Mouse (Mus musculus): Measurements from ENCODE around the gene St14.
A peak's percentile ranks its signal among the peaks of the same experiment; 100 is the strongest.
"Not testable (repeated sequence)": the region's sequence is repeated elsewhere in the genome, so short reads cannot be mapped to it uniquely, and the experiment has no call there.

Gene St14

GRCm38 (mm10) chr9:31131205-31131968 lies at the start of gene St14:
TSS of gene St14 (minus strand) at chr9:31131853.
- peak in 1 of 2 experiments; percentile 41 for DNase-seq

DNA sequence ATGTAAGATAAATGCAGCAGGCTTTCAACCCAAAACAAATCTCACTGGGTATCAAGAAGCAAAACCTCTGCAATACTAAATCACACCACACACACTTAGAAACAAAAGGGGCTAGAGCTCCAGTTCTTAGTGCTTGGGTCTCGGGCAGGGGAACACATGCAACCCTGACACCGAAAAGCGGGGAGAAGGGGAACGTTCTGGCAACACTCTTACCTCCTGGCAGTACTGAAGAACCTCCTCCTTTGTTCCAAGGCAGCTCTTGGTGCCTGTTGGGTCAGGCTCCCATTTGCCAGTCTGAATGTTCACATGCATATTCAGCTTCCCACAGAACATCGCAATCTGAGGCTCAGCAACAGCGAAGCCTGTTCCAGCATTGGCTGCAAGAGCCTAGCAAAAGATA lies 46.0 kb upstream of the St14 start:
- no peak for DNase-seq

DNA sequence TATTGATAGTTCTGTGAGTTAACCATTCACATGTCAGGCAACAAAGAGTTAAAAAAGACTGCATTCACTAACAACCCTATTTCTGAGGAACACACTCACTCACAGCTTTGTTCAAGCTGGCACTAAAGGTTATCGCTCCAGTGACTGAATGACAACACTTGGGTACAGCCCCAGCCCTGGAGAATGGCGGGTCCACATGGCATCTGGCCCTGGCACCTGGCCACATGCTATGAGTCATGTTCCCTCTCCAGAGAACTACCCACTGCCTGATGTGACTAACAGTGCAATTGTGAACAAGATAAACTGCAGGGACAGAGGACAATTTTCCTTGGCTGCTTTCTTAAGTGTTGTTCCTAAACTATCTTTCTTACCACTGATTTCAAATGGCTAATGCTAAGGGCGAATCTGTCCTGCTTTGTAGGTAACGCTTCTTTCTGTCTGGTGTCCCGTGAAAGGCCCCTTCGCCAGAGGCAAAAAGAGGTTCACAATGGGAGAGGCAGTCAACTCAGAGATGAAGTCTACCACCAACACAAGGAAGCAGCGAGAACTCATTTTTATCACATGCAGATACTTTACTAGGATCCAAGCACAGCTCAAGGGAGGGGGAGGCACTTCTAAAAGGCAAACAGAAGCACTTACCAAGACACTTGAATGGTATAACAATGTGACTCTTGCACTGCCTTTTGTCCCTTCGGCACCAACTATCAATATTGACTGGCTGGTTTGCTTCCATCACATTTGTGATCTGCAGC lies 44.9 kb upstream of the St14 start:
- peak; percentile 81 to 87 for DNase-seq

GRCm38 (mm10) chr9:31175978-31176377 lies 44.3 kb upstream of the St14 start:
- DNase-seq: no peak

GRCm38 (mm10) chr9:31175346-31175745 lies 43.7 kb upstream of the St14 start:
- DNase-seq: no peak

DNA sequence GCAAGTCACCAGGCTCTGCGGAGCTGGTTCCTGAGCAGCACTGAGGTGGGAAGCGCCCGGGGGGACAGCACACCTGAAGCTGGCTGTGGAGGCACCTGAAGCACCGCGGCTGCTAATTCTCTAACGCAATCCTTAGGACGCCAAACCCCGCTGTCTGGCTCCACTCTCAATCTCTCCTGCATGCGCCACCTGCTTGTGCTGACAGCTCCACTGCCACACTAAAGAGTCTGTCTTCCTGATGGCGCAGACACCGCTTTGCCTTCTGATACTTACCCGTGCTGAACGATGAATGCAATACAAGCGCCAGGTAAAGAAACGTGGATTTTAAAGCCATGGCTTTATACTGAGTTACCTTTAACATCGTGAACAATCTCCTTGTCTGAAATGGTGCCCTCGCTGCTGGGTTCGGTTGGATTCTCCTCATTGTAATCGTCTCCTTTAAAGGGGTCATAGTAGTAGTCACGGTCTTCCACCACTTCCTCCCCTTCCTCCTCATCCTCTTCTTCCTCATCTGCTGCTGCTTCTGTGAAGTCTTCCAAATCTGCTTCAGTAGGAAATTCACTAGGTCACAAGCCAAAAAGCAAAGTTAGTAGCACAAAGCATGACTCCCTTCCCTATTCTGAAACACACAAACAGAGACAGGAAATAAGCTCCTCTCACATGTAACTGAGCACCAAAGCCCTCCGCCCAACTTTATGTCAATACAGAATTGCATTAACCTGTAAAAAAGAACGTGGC lies 36.9 kb upstream of the St14 start:
- DNase-seq: no peak

DNA sequence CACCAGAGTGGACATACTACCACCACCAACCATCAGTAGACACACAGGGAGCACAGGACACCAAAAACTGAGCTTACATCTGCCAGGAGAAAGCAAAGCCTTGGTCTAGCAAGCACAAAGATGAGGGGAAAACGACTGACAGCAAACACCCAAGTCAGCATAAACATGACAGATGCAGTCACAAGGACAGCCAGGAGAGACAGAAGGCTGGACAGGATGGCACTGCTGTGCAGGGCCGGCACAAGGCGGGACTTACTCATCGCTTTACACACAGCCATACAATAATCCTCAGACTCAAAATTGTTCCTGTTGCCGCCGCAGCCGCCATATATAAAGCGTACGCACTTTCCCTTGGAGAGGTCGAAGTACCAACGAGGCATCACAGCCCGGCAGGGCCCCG lies 35.7 kb upstream of the St14 start:
- no peak for DNase-seq

DNA sequence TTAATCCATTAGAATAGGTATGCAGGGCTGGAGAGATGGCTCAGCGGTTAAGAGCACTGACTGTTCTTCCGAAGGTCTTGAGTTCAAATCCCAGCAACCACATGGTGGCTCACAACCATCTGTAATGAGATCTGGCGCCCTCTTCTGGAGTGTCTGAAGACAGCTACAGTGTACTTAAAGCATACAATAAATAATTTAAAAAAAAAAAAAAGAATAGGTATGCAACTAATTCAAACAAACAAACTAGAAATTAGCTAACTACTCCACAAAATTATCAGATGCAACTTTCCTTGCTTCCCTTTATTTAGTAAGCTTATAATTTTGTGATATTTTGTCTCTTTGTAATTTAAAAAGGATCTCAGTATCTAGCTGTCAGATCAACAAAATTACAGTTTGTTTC lies 33.9 kb upstream of the St14 start:
- DNase-seq: not testable (repeated sequence)

DNA sequence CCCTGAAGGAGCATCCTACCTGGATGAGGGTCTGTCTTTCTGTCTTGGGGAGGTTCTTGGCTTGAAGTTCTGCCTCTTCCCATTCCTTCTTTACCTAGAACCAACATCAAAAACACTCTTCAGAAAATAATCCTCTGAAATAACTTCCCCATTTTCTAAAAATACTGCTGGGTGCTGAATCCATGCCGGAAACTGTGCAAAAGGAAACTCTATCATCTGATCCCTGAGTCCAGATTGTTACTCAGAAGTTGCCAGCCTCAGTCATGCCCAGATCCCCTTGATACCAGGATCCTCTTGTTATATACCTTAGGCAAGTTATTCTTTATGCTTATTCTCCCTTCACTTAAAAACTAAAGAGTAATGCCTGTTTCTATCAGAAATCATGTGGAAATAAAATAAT lies 31.7 kb upstream of the St14 start:
- no peak for DNase-seq

- no peak for DNase-seq
Measured at GRCm38 (mm10) chr9:31162911-31163310, 31.3 kb upstream of the St14 start.

- peak; percentile 49 to 50 for DNase-seq
Measured at GRCm38 (mm10) chr9:31159910-31160309, 28.3 kb upstream of the St14 start.

DNA sequence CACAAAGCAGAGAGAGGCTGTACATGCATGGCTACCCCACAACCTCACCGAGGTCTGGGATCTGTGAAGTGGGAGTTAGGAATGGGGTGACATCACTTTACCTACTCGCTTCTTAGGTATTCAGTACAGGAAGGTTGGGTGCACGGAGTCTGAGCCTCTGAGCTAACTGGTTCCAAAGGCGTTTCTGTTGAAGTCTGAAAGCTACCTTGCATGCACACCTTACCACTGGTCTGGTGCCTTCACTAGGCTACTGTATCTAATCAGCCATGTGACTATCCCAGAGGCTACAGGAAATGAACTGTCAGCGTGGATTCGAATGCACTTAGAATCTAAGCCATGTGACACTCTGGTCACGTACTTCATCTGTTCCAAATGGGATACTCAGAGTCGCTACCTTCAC lies 24.9 kb upstream of the St14 start:
- no peak for DNase-seq

DNA sequence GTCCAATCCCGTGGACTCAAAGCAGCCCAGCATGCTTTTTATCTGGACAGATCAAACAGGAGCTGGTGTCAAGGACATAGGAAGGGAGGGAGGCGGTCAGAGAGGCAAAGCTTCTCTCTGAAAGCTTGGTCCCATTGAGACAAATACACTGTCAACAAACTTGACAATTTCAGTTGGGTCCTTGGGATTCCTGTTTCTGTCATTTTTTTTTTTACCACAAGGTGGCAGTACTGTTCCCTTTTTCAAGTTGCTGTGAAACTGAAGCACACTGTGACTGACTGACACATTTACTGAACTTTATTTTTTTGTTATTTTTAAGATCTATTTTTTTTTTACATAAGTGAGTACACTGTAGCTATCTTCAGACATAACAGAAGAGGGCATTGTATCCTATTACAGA lies 19.4 kb upstream of the St14 start:
- DNase-seq: peak; percentile 25 to 48

DNA sequence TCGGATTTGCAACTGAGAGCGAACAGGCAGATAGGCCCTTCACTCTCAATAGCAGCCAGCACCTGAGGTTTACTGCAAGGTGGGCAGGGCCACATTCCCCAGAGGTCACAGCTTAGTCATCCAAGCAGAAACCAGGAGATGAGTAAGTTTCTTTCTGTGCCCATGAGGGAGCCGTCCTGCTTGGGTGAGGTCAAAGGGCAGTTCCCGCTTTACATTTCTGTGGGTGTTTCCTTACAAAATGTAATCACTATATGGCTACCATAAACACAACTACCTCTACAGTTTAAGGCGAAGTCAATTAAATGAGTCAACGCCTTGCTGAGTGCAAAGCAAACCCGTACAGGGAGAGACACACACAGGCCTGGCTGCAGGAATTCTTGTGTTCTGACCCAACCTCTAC lies 16.5 kb upstream of the St14 start:
- DNase-seq: no peak

DNA sequence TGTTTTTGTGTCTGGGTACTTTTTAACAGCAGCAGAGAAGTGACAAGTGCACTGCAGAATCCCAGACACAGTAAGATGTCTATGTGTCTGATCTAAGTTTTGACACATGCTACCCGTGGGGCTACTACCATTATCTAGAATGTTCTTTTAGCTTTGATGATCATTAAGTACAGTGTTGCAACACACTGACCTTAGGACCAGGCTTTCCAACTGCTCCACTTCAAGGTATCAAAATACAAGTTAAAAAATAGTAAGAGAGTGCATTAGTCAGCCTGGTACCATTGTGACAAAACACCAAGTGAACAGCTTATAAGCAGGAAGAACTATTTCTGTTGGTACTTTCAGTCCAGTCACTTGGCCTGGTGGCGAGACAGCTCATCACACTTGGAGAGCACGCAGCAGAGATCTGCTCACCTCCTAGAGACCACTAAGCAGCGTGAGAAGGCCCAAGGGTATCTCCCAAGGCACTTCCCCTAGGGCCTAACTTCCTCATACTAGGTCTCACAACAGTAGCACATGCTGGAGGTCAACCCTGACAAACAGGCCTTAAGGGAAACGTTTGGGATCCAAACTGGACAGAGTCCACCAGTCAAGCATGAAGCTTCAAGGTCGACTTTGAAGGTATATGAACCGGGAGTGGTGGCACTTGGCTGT lies 13.7 kb upstream of the St14 start:
- DNase-seq: no peak

DNA sequence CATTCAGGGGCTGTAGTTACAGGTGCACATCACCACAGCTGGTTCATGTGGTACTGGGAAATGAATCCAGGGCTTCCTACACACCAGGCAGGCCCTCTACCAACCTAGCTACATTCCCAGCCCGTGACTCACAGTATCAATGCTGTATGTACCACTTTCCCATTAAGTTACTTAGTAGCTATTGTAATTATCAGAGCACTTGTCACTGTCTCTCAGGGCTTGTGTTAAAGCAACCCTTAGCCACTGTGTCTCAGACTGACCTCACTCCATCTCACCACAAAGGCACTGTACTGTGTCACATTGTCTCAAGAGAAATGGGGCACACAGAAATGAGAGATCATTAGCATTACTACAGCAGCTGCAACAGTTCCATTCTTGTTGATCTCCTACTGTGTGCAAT lies 11.3 kb upstream of the St14 start:
- DNase-seq: no peak

- no peak for DNase-seq
Measured at GRCm38 (mm10) chr9:31133131-31133530, 1.5 kb upstream of the St14 start.

DNA sequence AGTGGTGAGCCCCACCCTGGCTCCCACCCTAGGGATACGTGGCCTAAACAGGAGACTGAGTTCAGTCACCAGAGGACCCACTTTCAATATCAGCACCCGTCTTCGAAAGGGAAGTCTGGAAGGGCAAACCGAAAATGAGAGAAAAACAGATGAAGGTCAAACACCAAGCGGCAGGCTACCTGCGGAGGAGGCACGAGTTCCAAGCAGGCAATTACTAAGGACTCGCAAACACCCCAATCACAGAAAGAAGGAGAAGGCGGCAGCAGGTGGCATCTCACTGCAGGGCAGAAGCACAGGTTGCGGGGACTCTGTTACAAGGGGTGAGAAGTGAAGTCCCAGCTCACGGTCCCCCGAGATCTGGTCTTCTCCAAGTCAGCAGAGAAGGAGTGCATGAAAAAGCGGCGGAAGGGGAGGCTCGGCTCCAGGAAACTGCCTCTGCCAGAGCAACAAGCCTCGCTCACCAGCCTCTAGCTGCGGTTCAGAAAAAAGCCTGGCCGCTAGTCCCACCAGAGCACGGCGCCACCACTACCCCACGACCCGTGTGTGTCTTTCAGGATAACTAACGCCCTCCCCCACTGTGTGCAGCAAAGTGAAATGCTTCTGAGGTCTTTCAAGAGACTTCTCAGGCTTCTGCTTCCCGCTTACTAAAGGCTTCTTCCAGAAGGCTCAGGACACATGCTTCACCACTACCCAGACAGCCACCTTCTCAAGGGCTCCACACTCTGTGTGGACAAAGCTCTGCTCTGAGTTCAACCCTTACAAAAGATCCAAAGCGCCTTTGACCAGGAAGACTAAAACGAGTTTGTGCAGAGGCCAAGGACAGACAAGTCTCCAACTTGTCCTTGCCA lies 1.1 kb downstream of the St14 start:
- DNase-seq: no peak

DNA sequence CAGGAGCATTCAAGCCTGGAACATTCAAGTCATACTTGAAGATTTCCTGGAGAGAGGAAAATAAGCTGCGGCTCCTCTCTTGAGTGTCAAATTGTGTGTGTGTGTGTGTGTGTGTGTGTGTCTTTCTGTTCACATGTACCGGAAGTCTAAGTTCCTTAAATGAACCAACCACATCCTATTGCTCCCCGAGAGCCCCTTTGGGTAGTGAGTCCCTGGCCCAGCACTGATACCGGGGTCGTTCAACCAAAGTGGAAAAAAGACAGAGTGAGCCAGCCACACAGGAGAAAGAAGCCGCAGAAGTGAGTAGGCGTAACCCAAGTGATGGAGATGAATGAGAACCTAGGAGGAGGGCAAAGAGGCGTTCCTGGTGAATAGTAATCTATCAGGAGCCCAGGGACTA lies 1.7 kb downstream of the St14 start:
- DNase-seq: no peak

DNA sequence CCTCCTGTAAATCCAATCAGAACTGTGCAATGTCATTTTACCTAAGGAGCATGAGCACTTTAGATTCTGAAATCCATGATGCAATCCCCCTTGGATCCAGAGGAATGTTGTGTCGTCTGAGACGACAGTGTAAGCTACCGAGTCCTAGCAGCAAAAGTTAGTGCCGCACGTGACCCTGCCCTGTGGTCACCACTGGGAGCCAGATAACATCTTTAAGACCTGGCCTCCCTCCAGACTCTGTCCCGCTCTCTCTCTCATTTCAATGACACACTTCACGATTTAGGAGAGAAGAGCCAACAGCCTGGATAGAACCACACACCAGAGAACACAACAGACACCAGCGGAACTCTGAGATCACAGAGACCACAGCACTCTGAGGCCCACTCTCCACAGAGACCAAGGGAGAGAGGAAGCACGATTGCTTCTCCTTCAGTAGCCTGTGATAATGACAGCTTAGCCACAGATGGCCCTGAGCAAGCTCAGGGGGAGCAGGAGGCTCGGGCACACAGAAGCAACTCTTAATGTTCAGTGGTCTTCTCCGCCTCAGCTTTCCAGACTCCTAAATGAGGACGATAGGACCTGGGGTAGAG lies 3.7 kb downstream of the St14 start:
- no peak for DNase-seq

- no peak for DNase-seq
Measured at GRCm38 (mm10) chr9:31126079-31126478, 5.6 kb downstream of the St14 start.
